Mouse (Mus musculus): ENCODE measurements around the gene Cdk4. TPM values are rescaled to one million over a fixed set of nuclear protein-coding genes. Genes with fewer than 3 reads are reported as not detected.
A peak's percentile ranks its signal among the peaks of the same experiment; 100 is the strongest.

Cdk4 gene
- polyA plus RNA-seq, 1 experiment from 2014 or later = 2,945 TPM

- H3K9ac ChIP-seq (ENCODE audit: low read length) = no peak overlapping the region; the same call in 1 of the 2 replicates
- peak; percentile 54 for DNase-seq (ENCODE audit: low spot score)
Observed at GRCm38 (mm10) chr10:127049395-127050118, 13.8 kb upstream of the Cdk4 start.

DNA sequence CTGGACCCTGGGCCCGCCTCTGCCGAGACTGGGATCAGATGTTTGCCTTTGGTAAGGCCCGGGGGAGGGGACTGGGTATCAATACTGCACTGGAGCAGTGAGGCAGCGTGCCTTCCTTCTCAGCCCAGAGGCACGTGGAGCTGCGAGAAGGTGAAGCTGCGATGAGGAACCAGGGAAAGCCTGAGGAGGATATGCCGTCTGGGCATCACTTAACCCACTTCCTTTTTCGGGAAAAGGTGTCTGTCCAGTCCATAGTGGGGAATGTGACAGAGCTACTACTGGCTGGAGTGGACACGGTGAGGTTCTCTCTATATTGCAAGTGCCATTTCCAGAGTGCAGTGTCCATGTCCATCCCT is 13.2 kb upstream of the Cdk4 start:
- WGBS = 21% methylated on average over 10 of the region's 10 CpGs
- DNase-seq (ENCODE audit: low spot score) (no peak), ATAC-seq (replicated peaks; ENCODE audit: low FRiP score) (no peak; the same call in 1 of the 2 replicates)
- Histone ChIP-seq H3K9ac (ENCODE audit: low read length) (no peak overlapping the region), H3K27me3 (ENCODE audit: control insufficient read depth, insufficient read depth, low read length) (peaks cover 36% of the 10 kb centered on the region), H3K27ac (ENCODE audit: low read depth, low read length) (no peak overlapping the region), H3K4me3 (ENCODE audit: low read depth, low read length) (no peak overlapping the region), H3K36me3 (ENCODE audit: control insufficient read depth, insufficient read depth, low read length) (no peaks in the 10 kb centered on the region), H3K9me3 (ENCODE audit: control insufficient read depth, low read length) (no peaks in the 10 kb centered on the region), H3K4me2 (ENCODE audit: low read depth, low read length, severe bottlenecking) (no peak overlapping the region), H3K4me1 (replicated peaks; ENCODE audit: control insufficient read depth, insufficient read depth, low read length) (peaks cover 6% of the 10 kb centered on the region; the same call in 1 of the 2 replicates)

More at GRCm38 (mm10) chr10:127049395-127050118, 13.8 kb upstream of the Cdk4 start:
- peak overlapping the region; percentile 5; the same call in 1 of the 2 replicates for H3K4me3 ChIP-seq (ENCODE audit: low read depth, low read length)
- no peaks in the 10 kb centered on the region for H3K36me3 ChIP-seq (ENCODE audit: control insufficient read depth, insufficient read depth, low read length)
- H3K4me1 ChIP-seq (replicated peaks; ENCODE audit: control insufficient read depth, insufficient read depth, low read length) = peaks cover 6% of the 10 kb centered on the region; the same call in 1 of the 2 replicates
- WGBS = 3% methylated on average over 29 of the region's 29 CpGs
- no peak for ATAC-seq (replicated peaks; ENCODE audit: low FRiP score)
- H3K27ac ChIP-seq (ENCODE audit: low read depth, low read length) = no peak overlapping the region
- no peaks in the 10 kb centered on the region for H3K9me3 ChIP-seq (ENCODE audit: control insufficient read depth, low read length)
- H3K4me2 ChIP-seq (ENCODE audit: low read depth, low read length, severe bottlenecking) = no peak overlapping the region
- H3K27me3 ChIP-seq (ENCODE audit: control insufficient read depth, insufficient read depth, low read length) = peaks cover 36% of the 10 kb centered on the region

- no peak overlapping the region for H3K9ac ChIP-seq (ENCODE audit: low read length)
- 70% methylated on average over 4 of the region's 4 CpGs for WGBS
- no peak overlapping the region for H3K4me2 ChIP-seq (ENCODE audit: low read depth, low read length, severe bottlenecking)
- H3K27me3 ChIP-seq (ENCODE audit: control insufficient read depth, insufficient read depth, low read length) = peaks cover 15% of the 10 kb centered on the region
- no peak overlapping the region for H3K4me3 ChIP-seq (ENCODE audit: low read depth, low read length)
- no peak overlapping the region for H3K27ac ChIP-seq (ENCODE audit: low read depth, low read length)
- no peaks in the 10 kb centered on the region; the same call in 1 of the 2 replicates for H3K4me1 ChIP-seq (replicated peaks; ENCODE audit: control insufficient read depth, insufficient read depth, low read length)
- H3K9me3 ChIP-seq (ENCODE audit: control insufficient read depth, low read length) = no peaks in the 10 kb centered on the region
- no peak for ATAC-seq (replicated peaks; ENCODE audit: low FRiP score)
- H3K36me3 ChIP-seq (ENCODE audit: control insufficient read depth, insufficient read depth, low read length) = peaks cover 5% of the 10 kb centered on the region; the same call in 1 of the 2 replicates
- DNase-seq (ENCODE audit: low spot score) = no peak
Observed at GRCm38 (mm10) chr10:127054646-127055045, 8.7 kb upstream of the Cdk4 start.

DNA sequence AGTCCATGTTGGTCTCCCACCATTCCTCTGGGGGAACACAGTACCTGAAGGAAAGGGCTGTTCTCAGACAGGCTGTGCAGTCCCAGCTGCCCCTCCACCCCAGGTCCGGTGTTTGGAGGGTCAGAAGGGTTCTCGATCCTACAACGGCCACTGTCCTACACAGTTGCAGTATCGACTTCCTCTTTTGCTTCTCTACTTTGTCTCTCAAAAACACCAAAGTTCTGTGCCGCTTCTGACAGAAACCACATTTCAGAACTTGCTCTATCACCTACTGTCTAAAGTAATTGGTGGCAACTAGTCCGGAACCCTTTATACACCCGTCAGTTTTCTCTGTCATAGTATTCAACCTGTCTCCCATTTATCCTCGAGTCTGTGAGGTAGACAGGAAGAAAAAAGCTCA is 7.9 kb upstream of the Cdk4 start:
- no peak overlapping the region for H3K9ac ChIP-seq (ENCODE audit: low read length)
- no peak for DNase-seq (ENCODE audit: low spot score)
- H3K4me1 ChIP-seq (replicated peaks; ENCODE audit: control insufficient read depth, insufficient read depth, low read length) = no peaks in the 10 kb centered on the region; the same call in 1 of the 2 replicates
- 94% methylated on average over 8 of the region's 8 CpGs for WGBS
- peaks cover 7% of the 10 kb centered on the region for H3K27me3 ChIP-seq (ENCODE audit: control insufficient read depth, insufficient read depth, low read length)
- no peak overlapping the region for H3K4me3 ChIP-seq (ENCODE audit: low read depth, low read length)
- no peaks in the 10 kb centered on the region for H3K9me3 ChIP-seq (ENCODE audit: control insufficient read depth, low read length)
- no peak overlapping the region for H3K27ac ChIP-seq (ENCODE audit: low read depth, low read length)
- H3K36me3 ChIP-seq (ENCODE audit: control insufficient read depth, insufficient read depth, low read length) = peaks cover 5% of the 10 kb centered on the region; the same call in 1 of the 2 replicates
- no peak overlapping the region for H3K4me2 ChIP-seq (ENCODE audit: low read depth, low read length, severe bottlenecking)
- no peak for ATAC-seq (replicated peaks; ENCODE audit: low FRiP score)

DNA sequence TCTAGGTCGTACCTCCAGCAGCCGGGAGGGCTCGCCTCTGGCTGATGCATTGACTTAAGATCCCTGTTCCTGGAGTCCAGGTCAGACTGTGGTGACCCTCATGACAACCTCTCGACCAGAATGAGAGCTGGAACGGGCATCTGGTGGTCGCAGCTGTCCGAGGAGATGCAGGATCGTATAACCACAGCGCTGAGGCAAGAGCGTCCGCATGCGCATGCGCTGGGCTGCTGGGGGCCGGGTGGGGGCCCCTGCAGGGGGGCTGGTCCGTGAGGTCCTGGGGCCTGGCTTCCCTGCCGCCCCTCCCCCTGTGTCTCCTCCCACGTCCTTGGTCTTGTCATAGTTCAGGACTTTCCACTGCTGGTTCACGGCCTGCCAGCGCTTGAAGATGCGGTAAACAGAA is 6.8 kb upstream of the Cdk4 start:
- WGBS = 92% methylated on average over 20 of the region's 20 CpGs

DNA sequence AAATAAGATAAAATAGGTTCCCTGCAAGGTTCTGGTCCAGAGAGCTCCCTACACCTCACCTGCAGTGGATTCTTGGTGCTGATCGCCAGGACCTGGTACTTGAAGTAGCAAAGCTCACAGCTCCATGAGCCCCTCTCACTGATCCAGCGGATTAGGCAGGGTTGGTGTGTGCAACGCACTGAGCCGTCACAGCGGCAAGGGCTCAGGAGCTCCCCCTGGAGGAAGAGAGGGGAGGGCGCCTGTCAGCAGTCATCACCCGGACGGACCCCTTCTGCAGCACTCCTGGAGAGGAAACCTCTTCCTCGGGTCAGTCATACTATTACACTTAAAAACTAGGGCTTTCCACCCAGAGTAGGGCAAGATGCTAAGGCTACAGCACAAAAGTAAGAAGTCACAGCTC is 5.2 kb upstream of the Cdk4 start:
- H3K4me1 ChIP-seq (replicated peaks; ENCODE audit: control insufficient read depth, insufficient read depth, low read length) = peaks cover 6% of the 10 kb centered on the region; the same call in 1 of the 2 replicates
- H3K4me3 ChIP-seq (ENCODE audit: low read depth, low read length) = peak overlapping the region; percentile 96
- H3K9me3 ChIP-seq (ENCODE audit: control insufficient read depth, low read length) = no peaks in the 10 kb centered on the region
- 2% methylated on average over 9 of the region's 9 CpGs for WGBS
- H3K36me3 ChIP-seq (ENCODE audit: control insufficient read depth, insufficient read depth, low read length) = peaks cover 5% of the 10 kb centered on the region; the same call in 1 of the 2 replicates
- peak overlapping the region; percentile 97 for H3K4me2 ChIP-seq (ENCODE audit: low read depth, low read length, severe bottlenecking)
- H3K27ac ChIP-seq (ENCODE audit: low read depth, low read length) = no peak overlapping the region
- no peaks in the 10 kb centered on the region for H3K27me3 ChIP-seq (ENCODE audit: control insufficient read depth, insufficient read depth, low read length)
- peak overlapping the region; percentile 95; the same call in 1 of the 2 replicates for H3K9ac ChIP-seq (ENCODE audit: low read length)
- ATAC-seq (replicated peaks; ENCODE audit: low FRiP score) = peak; percentile 39; the same call in 1 of the 2 replicates
- peak; percentile 92 for DNase-seq (ENCODE audit: low spot score)

More for the DNA sequence above, 6.8 kb upstream of the Cdk4 start:
- DNase-seq (ENCODE audit: low spot score) = no peak
- Histone ChIP-seq H3K27ac (ENCODE audit: low read depth, low read length) (no peak overlapping the region), H3K4me2 (ENCODE audit: low read depth, low read length, severe bottlenecking) (no peak overlapping the region), H3K27me3 (ENCODE audit: control insufficient read depth, insufficient read depth, low read length) (no peaks in the 10 kb centered on the region), H3K36me3 (ENCODE audit: control insufficient read depth, insufficient read depth, low read length) (peaks cover 5% of the 10 kb centered on the region; the same call in 1 of the 2 replicates), H3K4me1 (replicated peaks; ENCODE audit: control insufficient read depth, insufficient read depth, low read length) (peaks cover 6% of the 10 kb centered on the region; the same call in 1 of the 2 replicates), H3K9ac (ENCODE audit: low read length) (no peak overlapping the region), H3K4me3 (ENCODE audit: low read depth, low read length) (no peak overlapping the region), H3K9me3 (ENCODE audit: control insufficient read depth, low read length) (no peaks in the 10 kb centered on the region)
- ATAC-seq (replicated peaks; ENCODE audit: low FRiP score) = no peak

DNA sequence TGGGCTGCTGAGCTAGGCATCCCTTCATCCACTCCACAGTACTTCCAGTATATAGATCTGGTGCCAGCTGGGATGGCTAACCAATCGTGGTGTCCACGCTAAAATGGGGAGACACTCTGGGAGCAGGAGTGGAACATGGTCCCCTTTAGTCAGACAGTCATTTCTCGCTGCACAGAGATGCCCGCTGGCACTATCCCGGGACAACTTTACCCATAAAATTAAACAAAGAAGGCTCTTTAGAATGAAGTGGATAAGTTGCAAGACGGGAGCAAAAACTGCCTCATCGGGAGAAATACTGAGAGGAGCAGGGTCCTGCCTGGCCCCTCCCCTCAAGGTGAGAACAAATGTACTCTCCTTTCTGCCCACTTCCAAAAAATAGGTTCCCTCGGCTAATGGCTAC is 4.6 kb upstream of the Cdk4 start:
- no peaks in the 10 kb centered on the region for H3K9me3 ChIP-seq (ENCODE audit: control insufficient read depth, low read length)
- H3K4me2 ChIP-seq (ENCODE audit: low read depth, low read length, severe bottlenecking) = peak overlapping the region; percentile 97
- peaks cover 5% of the 10 kb centered on the region; the same call in 1 of the 2 replicates for H3K36me3 ChIP-seq (ENCODE audit: control insufficient read depth, insufficient read depth, low read length)
- DNase-seq (ENCODE audit: low spot score) = no peak
- no peaks in the 10 kb centered on the region for H3K27me3 ChIP-seq (ENCODE audit: control insufficient read depth, insufficient read depth, low read length)
- ATAC-seq (replicated peaks; ENCODE audit: low FRiP score) = no peak
- peaks cover 6% of the 10 kb centered on the region; the same call in 1 of the 2 replicates for H3K4me1 ChIP-seq (replicated peaks; ENCODE audit: control insufficient read depth, insufficient read depth, low read length)
- no peak overlapping the region for H3K27ac ChIP-seq (ENCODE audit: low read depth, low read length)
- WGBS = 5% methylated on average over 8 of the region's 8 CpGs
- peak overlapping the region; percentile 96 for H3K4me3 ChIP-seq (ENCODE audit: low read depth, low read length)
- peak overlapping the region; percentile 95 for H3K9ac ChIP-seq (ENCODE audit: low read length)

DNA sequence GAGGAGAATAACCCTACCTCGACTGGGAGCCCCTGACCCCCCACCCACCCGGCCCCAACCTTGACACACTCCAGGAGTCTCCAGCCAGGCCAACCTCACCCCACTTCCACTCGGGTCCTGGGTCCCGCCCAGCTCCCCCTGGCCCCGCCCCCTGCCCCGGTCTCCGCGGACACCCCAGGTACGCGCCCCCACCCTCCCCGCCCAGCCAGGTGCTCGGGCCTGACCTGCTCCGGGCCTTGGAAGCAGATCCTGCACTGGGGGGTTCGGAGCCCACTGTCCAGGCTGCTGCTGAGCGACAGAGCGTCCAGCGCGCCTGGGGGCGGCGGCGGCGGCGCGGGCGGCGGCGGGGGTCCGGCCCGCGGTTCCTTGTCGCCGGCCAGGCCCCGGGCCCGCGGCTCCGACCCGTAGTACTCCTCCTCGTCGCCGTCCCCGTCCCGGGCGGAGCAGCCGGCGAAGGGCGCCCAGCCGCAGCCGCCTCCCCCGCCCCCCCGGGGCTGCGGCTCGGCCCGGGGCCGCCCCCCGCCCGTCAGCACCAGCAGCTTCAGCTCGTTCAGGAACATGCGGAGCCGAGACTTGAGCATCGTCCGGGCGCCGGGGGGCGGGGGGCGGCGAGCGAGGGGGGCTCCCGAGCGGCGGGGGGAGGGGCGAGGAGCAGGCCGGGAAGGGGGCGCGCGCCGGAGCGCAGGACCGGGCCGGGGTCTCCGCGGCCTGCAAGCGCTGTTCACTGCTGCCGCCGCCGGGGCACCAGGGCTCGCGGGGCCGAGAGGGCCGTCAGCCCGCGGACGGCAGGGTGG is 4.0 kb upstream of the Cdk4 start:
- peaks cover 5% of the 10 kb centered on the region; the same call in 1 of the 2 replicates for H3K36me3 ChIP-seq (ENCODE audit: control insufficient read depth, insufficient read depth, low read length)
- H3K4me2 ChIP-seq (ENCODE audit: low read depth, low read length, severe bottlenecking) = peak overlapping the region; percentile 97
- peak overlapping the region; percentile 96 for H3K4me3 ChIP-seq (ENCODE audit: low read depth, low read length)
- peak overlapping the region; percentile 87 for H3K27ac ChIP-seq (ENCODE audit: low read depth, low read length)
- H3K9ac ChIP-seq (ENCODE audit: low read length) = peak overlapping the region; percentile 95
- no peaks in the 10 kb centered on the region for H3K9me3 ChIP-seq (ENCODE audit: control insufficient read depth, low read length)
- H3K27me3 ChIP-seq (ENCODE audit: control insufficient read depth, insufficient read depth, low read length) = no peaks in the 10 kb centered on the region
- ATAC-seq (replicated peaks; ENCODE audit: low FRiP score) (0 out of 2 replicates have a peak, but pooled peaks have one; percentile 8), DNase-seq (ENCODE audit: low spot score) (peak; percentile 79)
- WGBS = under 1% methylated on average over 60 of the region's 92 CpGs
- H3K4me1 ChIP-seq (replicated peaks; ENCODE audit: control insufficient read depth, insufficient read depth, low read length) = peaks cover 6% of the 10 kb centered on the region; the same call in 1 of the 2 replicates
